Mouse (Mus musculus) liver, embryonic 14.5 days (tissue): ENCODE measurements at regions not wholly inside any gene's neighbourhood (a gene's known extent, or its start where the extent isn't known, plus 50 kb on each side); places are given as distances from the start of the nearest gene placed in this dataset.

Experiments
- ATAC-seq: fragments of 200-750 bp; cut with Nextera tagmentation; 2 replicates; pipeline ENCODE4 v1.8.0; 2017; ENCODE audit warnings: moderate number of reproducible peaks, mild to moderate bottlenecking, moderate library complexity; ENCODE audit not compliant: insufficient read depth
- DNase-seq, 3 experiments: peaks; one replicate each; pipeline ENCODE4 v3.0.0-alpha.2; 2012 to 2013; ENCODE audit warnings: low read depth in 3 of 3, low spot score in 3 of 3
- H3K27ac ChIP-seq: fragments of 300-500 bp; sonication (generic); 2 replicates; pipeline ENCODE4 v1.5.1; 2014; ENCODE audit warnings: moderate library complexity, mild to moderate bottlenecking, control low read depth, inconsistent platforms
- H3K27me3 ChIP-seq: fragments of 300-500 bp; sonication (generic); 2 replicates; pipeline ENCODE4 v1.6.1; 2014; ENCODE audit warnings: mild to moderate bottlenecking, low read length, moderate library complexity; ENCODE audit not compliant: control insufficient read depth, insufficient read depth
- H3K36me3 ChIP-seq: fragments of 300-500 bp; sonication (generic); replicated peaks from 2 replicates; pipeline ENCODE4 v1.6.1; 2014; ENCODE audit warnings: low read depth; ENCODE audit not compliant: control insufficient read depth, insufficient read depth
- H3K4me1 ChIP-seq, 2 experiments: fragments of 200-500 bp in 1 of 2; fragments of 300-500 bp in 1 of 2; sonication (generic) in 1 of 2; replicated peaks; 2 replicates each; pipeline ENCODE4 v1.6.1; 2012 to 2014; ENCODE audit warnings: antibody characterized with exemption in 1 of 2, inconsistent platforms in 1 of 2, low read length in 1 of 2; ENCODE audit not compliant: control insufficient read depth in 2 of 2, insufficient read depth in 2 of 2
- H3K4me2 ChIP-seq: fragments of 300-500 bp; sonication (generic); 2 replicates; pipeline ENCODE4 v1.6.1; 2014; ENCODE audit warnings: low read depth, mild to moderate bottlenecking, control low read depth, moderate library complexity
- H3K4me3 ChIP-seq, 2 experiments: fragments of 200-500 bp in 1 of 2; fragments of 300-500 bp in 1 of 2; sonication (generic) in 1 of 2; 2 replicates each; pipeline ENCODE4 v1.5.1; 2012 to 2014; ENCODE audit warnings: low read depth in 2 of 2, low read length in 2 of 2, mild to moderate bottlenecking in 2 of 2, control low read depth in 1 of 2, inconsistent platforms in 1 of 2, moderate library complexity in 1 of 2; ENCODE audit not compliant: insufficient read depth in 1 of 2
- H3K9ac ChIP-seq: fragments of 300-500 bp; sonication (generic); replicated peaks from 2 replicates; pipeline ENCODE4 v1.6.1; 2014; ENCODE audit warnings: mild to moderate bottlenecking, control low read depth, moderate library complexity
- H3K9me3 ChIP-seq: fragments of 300-500 bp; sonication (generic); 2 replicates; pipeline ENCODE4 v1.6.1; 2016; ENCODE audit warnings: low read length, mixed read lengths; ENCODE audit not compliant: control insufficient read depth
- CTCF ChIP-seq: IDR thresholded peaks from 2 replicates; pipeline ENCODE4 v1.5.1; 2016; ENCODE audit warnings: antibody characterized with exemption, low read depth, control low read depth
- EP300 ChIP-seq: IDR thresholded peaks from 2 replicates; pipeline ENCODE4 v1.6.1; 2016; ENCODE audit warnings: antibody characterized with exemption, low read depth
- WGBS: fragments of 180-500 bp; shearing (Covaris S2); extraction: QIAGEN DNeasy Blood & Tissue Kit; methylation state at CpG from one replicate; pipeline ENCODE4 v1.1.7; 2014; ENCODE audit not compliant: insufficient replicate concordance; 5-methylcytosine and 5-hydroxymethylcytosine counted together

DNA sequence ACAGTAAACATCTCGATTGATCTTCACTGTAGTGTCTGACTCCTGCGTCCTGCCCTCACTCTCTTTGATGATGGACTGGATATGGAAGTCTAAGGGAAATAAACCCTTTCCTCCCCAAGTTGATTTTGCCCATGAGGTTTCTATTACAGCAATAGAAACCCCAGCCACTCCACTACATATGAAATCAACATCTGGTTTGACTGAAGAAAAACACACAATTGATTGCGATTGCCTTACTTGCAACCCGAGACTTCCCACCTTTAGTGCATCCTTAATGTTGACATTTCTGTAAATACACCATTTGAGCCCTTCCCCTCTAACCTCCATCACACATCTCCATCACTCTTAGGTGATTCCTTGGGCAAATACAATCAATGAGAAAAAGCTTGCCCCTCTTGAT is 255.6 kb upstream of the Tle4 start:
- 61% methylated on average over 4 of the region's 4 CpGs for WGBS
- no peak overlapping the region for H3K27ac ChIP-seq
- TF ChIP-seq EP300 (no peak), CTCF (no peak)
- DNase-seq: no peak
- H3K4me3 ChIP-seq: no peak overlapping the region
- no peaks in the 10 kb centered on the region for H3K9me3 ChIP-seq
- no peak overlapping the region for H3K9ac ChIP-seq
- H3K27me3 ChIP-seq: no peaks in the 10 kb centered on the region
- no peaks in the 10 kb centered on the region for H3K4me1 ChIP-seq
- no peak overlapping the region for H3K4me2 ChIP-seq
- H3K36me3 ChIP-seq: no peaks in the 10 kb centered on the region
- ATAC-seq: no peak

DNA sequence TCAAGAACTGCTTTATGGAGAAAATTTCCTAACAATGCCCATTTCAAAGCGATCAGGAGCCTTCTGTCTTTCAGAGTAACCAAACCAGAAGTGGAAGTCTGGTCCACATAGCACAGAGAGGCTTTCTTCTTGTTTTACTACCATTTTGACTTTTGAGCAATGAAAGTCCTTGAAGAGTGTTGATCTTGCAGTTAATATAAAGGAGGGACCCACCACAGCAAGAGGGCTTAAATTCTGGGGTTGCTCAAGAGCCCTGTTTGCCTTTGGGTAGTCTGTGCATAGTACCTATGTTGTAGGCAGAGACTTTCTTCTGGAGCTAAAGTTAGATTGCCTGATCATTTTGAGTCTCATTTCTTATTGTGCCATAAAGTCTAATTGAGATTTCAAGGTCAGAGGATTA is 251.7 kb upstream of the Tle4 start:
- DNase-seq (no peak), ATAC-seq (no peak)
- no peak overlapping the region for H3K4me2 ChIP-seq
- no peaks in the 10 kb centered on the region for H3K36me3 ChIP-seq
- no peaks in the 10 kb centered on the region for H3K27me3 ChIP-seq
- H3K4me1 ChIP-seq: no peaks in the 10 kb centered on the region
- no peak overlapping the region for H3K27ac ChIP-seq
- H3K9ac ChIP-seq: no peak overlapping the region
- H3K4me3 ChIP-seq: no peak overlapping the region
- H3K9me3 ChIP-seq: no peaks in the 10 kb centered on the region
- no peak for TF ChIP-seq CTCF
- no peak for TF ChIP-seq EP300
- 55% methylated on average over 1 of the region's 1 CpGs for WGBS

DNA sequence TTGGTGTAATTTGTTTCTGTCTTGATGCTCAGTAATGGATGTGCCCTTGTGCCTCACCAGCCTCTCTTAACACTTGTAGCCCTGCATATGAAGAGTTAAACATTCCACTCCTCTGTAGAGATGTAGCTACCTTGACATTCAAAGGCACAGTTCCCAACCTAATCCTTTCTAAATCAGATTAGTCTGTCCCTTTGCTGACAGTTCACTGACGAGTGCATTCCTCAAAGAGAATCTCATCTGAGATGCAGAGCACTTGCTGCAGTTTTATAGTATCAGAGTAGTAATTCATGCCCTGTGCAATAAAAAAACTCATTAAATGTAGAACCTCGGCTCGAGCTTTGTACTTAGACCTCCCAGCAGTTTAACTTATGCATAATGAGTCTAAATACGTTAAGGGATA is 249.3 kb upstream of the Tle4 start:
- no peak for DNase-seq
- TF ChIP-seq CTCF (no peak), EP300 (no peak)
- Histone ChIP-seq H3K27me3 (no peaks in the 10 kb centered on the region), H3K4me1 (no peaks in the 10 kb centered on the region), H3K9me3 (no peaks in the 10 kb centered on the region), H3K36me3 (no peaks in the 10 kb centered on the region), H3K4me2 (no peak overlapping the region), H3K4me3 (no peak overlapping the region), H3K27ac (no peak overlapping the region), H3K9ac (no peak overlapping the region)
- ATAC-seq: no peak
- WGBS: 44% methylated on average over 4 of the region's 4 CpGs

DNA sequence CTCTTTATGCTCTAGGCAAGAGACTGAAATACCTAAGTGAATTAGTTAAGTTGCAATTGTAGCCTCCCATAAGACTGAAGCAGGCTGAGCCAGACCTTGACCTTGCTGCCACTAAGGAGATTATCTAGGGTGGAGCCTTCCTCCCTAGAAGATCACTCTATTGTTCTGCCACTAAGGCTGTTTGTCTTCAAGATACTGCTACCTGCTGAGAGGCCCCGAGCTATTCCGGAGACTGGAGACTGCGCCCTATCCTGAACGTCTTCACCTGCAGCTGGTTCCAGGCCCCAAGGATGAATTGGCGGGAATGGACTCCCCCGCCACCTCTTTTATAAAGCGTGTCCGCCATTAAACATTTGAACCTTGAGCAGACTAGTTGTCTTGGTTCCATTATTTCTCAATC is 237.8 kb upstream of the Tle4 start:
- Histone ChIP-seq H3K27ac (no peak overlapping the region), H3K9ac (no peak overlapping the region), H3K4me3 (no peak overlapping the region), H3K27me3 (no peaks in the 10 kb centered on the region), H3K9me3 (no peaks in the 10 kb centered on the region), H3K4me2 (no peak overlapping the region), H3K4me1 (no peaks in the 10 kb centered on the region), H3K36me3 (no peaks in the 10 kb centered on the region)
- no peak for ATAC-seq
- WGBS: 66% methylated on average over 8 of the region's 8 CpGs
- DNase-seq: no peak
- TF ChIP-seq CTCF: no peak
- no peak for TF ChIP-seq EP300

DNA sequence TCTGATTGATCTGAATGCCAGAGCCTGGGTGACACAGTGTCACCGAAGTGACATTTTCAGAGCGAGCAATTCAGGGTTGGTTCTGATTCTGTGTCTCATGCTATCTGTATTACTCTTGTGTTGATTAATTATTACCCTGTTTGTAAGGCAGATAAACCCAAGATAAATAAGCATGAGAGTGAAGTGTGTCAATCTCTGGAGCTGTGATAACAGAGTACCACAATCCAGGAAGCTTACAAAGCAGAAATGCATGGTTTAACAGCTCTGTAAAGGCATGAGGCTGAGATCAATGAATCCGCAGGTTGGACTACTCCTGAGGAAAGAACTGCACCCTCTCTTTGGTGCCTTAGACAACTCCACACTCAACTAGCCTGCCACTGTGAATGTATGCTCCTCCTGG is 218.5 kb upstream of the Tle4 start:
- Histone ChIP-seq H3K27ac (no peak overlapping the region), H3K4me1 (no peaks in the 10 kb centered on the region), H3K4me2 (no peak overlapping the region), H3K27me3 (no peaks in the 10 kb centered on the region), H3K36me3 (no peaks in the 10 kb centered on the region), H3K9ac (no peak overlapping the region), H3K9me3 (no peaks in the 10 kb centered on the region), H3K4me3 (no peak overlapping the region)
- DNase-seq (no peak), ATAC-seq (no peak)
- TF ChIP-seq EP300: no peak
- TF ChIP-seq CTCF: no peak
- WGBS: 47% methylated on average over 3 of the region's 3 CpGs

DNA sequence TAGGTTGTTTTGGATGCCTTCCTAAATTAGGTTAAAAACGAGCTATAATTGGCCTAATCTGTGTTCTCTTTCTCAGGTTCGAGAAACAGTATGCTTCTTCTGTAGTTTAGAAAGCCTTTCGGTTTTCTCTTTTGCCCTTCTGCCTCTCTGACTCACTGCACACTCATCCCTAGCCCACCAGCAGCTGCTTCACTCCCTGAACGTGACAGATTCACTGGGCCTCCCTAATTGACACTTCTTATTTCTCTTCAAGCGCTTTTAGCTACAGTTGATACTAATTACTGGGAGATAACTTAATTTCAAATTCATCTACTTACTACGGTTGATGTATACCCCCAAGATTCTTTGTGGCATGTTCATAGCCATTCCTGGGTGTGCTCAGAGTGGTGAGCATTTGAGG is 208.9 kb upstream of the Tle4 start:
- ATAC-seq (no peak), DNase-seq (no peak)
- no peaks in the 10 kb centered on the region for H3K36me3 ChIP-seq
- H3K4me3 ChIP-seq: no peak overlapping the region
- WGBS: 50% methylated on average over 6 of the region's 6 CpGs
- H3K27me3 ChIP-seq: no peaks in the 10 kb centered on the region
- TF ChIP-seq CTCF (no peak), EP300 (no peak)
- no peaks in the 10 kb centered on the region for H3K4me1 ChIP-seq
- no peaks in the 10 kb centered on the region for H3K9me3 ChIP-seq
- no peak overlapping the region for H3K4me2 ChIP-seq
- H3K9ac ChIP-seq: no peak overlapping the region
- no peak overlapping the region for H3K27ac ChIP-seq
